Mouse (Mus musculus) midbrain, embryonic 12.5 days (tissue): ENCODE results near the gene Ndufa4l2. TPM values are rescaled to one million over a fixed set of nuclear protein-coding genes. Genes with fewer than 3 reads are reported as not detected.

Source experiments
- ATAC-seq: fragments of 200-750 bp; cut with Nextera tagmentation; 2 replicates; pipeline ENCODE4 v1.8.0; 2017; ENCODE audit warnings: low read depth, moderate TSS enrichment, moderate library complexity; ENCODE audit not compliant: low FRiP score
- H3K27ac ChIP-seq: fragments of 300-500 bp; sonication (generic); replicated peaks from 2 replicates; pipeline ENCODE4 v1.5.1; 2016; ENCODE audit warnings: mild to moderate bottlenecking
- H3K27me3 ChIP-seq: fragments of 300-500 bp; sonication (generic); 2 replicates; pipeline ENCODE4 v1.6.1; 2016; ENCODE audit warnings: mild to moderate bottlenecking
- H3K36me3 ChIP-seq: fragments of 300-500 bp; sonication (generic); 2 replicates; pipeline ENCODE4 v1.6.1; 2016
- H3K4me1 ChIP-seq: fragments of 300-500 bp; sonication (generic); 2 replicates; pipeline ENCODE4 v1.6.1; 2016
- H3K4me2 ChIP-seq: fragments of 300-500 bp; sonication (generic); replicated peaks from 2 replicates; pipeline ENCODE4 v1.6.1; 2016; ENCODE audit warnings: mild to moderate bottlenecking, moderate library complexity
- H3K4me3 ChIP-seq: fragments of 300-500 bp; sonication (generic); 2 replicates; pipeline ENCODE4 v1.5.1; 2016; ENCODE audit warnings: mild to moderate bottlenecking
- H3K9ac ChIP-seq: fragments of 300-500 bp; sonication (generic); replicated peaks from 2 replicates; pipeline ENCODE4 v1.6.1; 2016; ENCODE audit warnings: mild to moderate bottlenecking, moderate library complexity
- H3K9me3 ChIP-seq: fragments of 300-500 bp; sonication (generic); 2 replicates; pipeline ENCODE4 v1.6.1; 2016; ENCODE audit warnings: mild to moderate bottlenecking
- WGBS: fragments of 180-500 bp; shearing (Covaris S2); methylation state at CpG from one replicate; pipeline ENCODE4 v1.1.7; 2016; 5-methylcytosine and 5-hydroxymethylcytosine counted together
- polyA plus RNA-seq: library from polyadenylated mRNA; unstranded; fragments of >200 nt; fragmentation: Nextera tagmentation; extraction: Ambion mirVana; gene quantifications from 2 replicates; pipeline ENCODE4 v1.2.1, GENCODE M21; 2016

The Ndufa4l2 gene
- polyA plus RNA-seq, 1 experiment from 2014 or later, result 7.6 TPM

DNA sequence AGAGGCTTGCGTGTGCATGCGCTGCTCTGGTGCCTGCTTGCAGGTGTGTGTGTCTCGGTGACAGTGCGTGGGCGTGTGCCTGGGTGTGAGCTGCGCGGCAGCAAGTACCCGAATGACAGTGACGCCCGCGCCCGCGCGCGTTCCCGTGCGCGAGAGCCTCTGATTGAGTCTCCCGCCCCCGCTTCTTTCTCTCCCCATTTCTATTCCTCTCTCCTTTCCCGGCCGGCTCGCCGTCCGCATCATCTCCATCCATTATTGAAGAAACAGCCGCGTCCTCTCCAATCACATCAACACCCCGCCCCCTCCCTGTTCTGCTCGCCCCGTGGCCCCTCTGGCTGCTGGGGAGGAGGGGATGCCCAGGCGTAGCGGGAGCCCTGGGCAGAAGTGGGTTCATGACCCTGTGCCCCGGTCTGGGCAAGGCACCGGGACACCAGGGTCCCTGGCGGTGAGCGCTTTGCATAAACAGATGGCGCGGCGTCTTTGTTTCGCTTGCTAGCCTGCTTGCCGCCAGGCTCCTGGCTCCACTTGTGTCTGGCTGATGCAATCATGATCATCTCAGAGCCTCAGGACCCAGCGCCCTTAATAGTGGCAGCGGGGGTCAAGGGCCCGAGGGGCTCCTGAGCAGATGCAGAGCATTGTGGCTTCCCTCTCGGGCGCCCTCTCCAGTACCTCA, 3.0 kb upstream of the Ndufa4l2 start:
- peak overlapping the region; percentile 59 for H3K9ac ChIP-seq
- under 1% methylated on average over 45 of the region's 46 CpGs for WGBS
- H3K27me3 ChIP-seq, result peaks cover 92% of the 10 kb centered on the region
- no peaks in the 10 kb centered on the region for H3K36me3 ChIP-seq
- ATAC-seq, result peak; percentile 3; the same call in 1 of the 2 replicates
- H3K27ac ChIP-seq, result peak overlapping the region; percentile 95
- peak overlapping the region; percentile 88 for H3K4me2 ChIP-seq
- H3K4me3 ChIP-seq, result peak overlapping the region; percentile 49
- H3K9me3 ChIP-seq, result no peaks in the 10 kb centered on the region
- peaks cover 90% of the 10 kb centered on the region for H3K4me1 ChIP-seq

DNA sequence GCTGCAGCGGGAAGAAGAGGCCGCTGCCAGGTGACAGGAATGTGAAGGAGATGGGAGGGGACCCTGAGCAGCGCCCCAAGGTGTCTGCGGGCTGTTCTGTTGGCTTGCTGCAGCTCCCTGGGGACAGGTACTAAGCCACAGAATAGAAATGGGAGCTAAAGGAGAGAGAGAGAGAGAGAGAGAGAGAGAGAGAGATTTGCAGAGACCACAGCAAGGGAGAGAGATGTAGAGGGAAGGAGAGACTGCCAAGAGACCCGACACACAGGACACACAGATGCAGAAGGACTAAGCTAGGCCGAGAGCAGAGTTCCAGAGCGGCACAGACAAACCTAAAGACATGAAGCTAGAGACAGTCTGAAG, 2.5 kb upstream of the Ndufa4l2 start:
- H3K27ac ChIP-seq, result peak overlapping the region; percentile 95
- WGBS, result under 1% methylated on average over 7 of the region's 7 CpGs
- H3K36me3 ChIP-seq, result no peaks in the 10 kb centered on the region
- no peaks in the 10 kb centered on the region for H3K9me3 ChIP-seq
- ATAC-seq, result no peak
- H3K27me3 ChIP-seq, result peaks cover 92% of the 10 kb centered on the region
- H3K4me3 ChIP-seq, result peak overlapping the region; percentile 49
- peaks cover 95% of the 10 kb centered on the region for H3K4me1 ChIP-seq
- peak overlapping the region; percentile 59 for H3K9ac ChIP-seq
- H3K4me2 ChIP-seq, result peak overlapping the region; percentile 88

DNA sequence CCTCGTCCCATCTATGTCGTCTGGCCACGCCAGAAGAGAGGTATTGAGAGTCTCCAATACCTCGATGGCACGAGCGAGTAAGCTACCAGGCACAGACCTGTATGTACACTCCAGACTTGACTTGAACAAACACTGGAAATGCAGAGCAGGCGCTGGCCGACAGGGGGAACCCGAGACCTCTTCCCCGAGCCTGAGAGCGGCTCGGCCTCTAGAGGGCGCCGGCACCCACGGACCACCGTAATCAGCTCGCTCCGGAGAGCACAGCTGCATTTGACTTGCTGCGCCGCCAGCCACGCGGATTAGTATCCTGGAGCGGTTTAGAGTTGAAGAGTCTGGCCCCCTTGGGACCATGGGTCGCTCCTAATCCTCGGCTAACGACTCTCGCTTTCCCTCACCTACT, 2.0 kb upstream of the Ndufa4l2 start:
- peak overlapping the region; percentile 95 for H3K27ac ChIP-seq
- H3K9me3 ChIP-seq, result no peaks in the 10 kb centered on the region
- peak overlapping the region; percentile 59; the same call in 1 of the 2 replicates for H3K9ac ChIP-seq
- H3K4me1 ChIP-seq, result peaks cover 96% of the 10 kb centered on the region
- H3K36me3 ChIP-seq, result peaks cover 4% of the 10 kb centered on the region
- peak; percentile 35 for ATAC-seq
- under 1% methylated on average over 27 of the region's 27 CpGs for WGBS
- peak overlapping the region; percentile 88 for H3K4me2 ChIP-seq
- H3K4me3 ChIP-seq, result peak overlapping the region; percentile 49
- H3K27me3 ChIP-seq, result peaks cover 92% of the 10 kb centered on the region

DNA sequence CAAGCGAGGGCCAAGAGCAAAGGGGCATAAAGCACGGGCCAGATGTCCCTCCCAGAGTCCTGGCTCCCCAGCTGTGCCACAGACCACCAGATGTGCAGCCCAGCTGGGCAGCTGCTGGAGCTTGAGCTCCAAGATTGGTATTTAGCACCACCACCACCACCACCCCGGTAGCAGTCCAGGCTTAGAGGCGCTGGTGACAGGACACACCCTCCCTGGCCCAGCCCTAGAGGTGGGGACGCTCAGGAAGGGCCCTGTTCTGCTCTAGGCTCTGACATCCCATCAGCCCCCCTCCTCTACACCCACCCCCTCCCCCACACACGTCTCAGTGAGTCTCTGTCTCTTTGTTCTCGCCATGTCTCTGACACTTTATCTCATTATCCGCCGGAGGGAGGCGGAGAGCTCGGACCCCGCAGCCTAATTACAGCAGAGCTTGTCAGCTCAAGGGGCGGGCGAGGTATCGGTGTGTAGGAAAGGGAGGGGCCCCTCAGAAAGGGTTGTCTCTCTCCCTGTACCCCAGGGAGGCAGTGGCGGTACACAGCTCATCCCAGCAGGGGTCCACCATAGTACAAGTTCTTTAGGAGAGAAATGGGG, 1.2 kb upstream of the Ndufa4l2 start:
- peak overlapping the region; percentile 19; the same call in 1 of the 2 replicates for H3K4me3 ChIP-seq
- H3K9me3 ChIP-seq, result no peaks in the 10 kb centered on the region
- WGBS, result 0% methylated on average over 16 of the region's 16 CpGs
- peaks cover 92% of the 10 kb centered on the region for H3K27me3 ChIP-seq
- H3K4me2 ChIP-seq, result peak overlapping the region; percentile 88
- H3K4me1 ChIP-seq, result peaks cover 88% of the 10 kb centered on the region
- peak overlapping the region; percentile 95 for H3K27ac ChIP-seq
- H3K9ac ChIP-seq, result peak overlapping the region; percentile 41; the same call in 1 of the 2 replicates
- ATAC-seq, result peak; percentile 41; the same call in 1 of the 2 replicates
- H3K36me3 ChIP-seq, result peaks cover 11% of the 10 kb centered on the region

DNA sequence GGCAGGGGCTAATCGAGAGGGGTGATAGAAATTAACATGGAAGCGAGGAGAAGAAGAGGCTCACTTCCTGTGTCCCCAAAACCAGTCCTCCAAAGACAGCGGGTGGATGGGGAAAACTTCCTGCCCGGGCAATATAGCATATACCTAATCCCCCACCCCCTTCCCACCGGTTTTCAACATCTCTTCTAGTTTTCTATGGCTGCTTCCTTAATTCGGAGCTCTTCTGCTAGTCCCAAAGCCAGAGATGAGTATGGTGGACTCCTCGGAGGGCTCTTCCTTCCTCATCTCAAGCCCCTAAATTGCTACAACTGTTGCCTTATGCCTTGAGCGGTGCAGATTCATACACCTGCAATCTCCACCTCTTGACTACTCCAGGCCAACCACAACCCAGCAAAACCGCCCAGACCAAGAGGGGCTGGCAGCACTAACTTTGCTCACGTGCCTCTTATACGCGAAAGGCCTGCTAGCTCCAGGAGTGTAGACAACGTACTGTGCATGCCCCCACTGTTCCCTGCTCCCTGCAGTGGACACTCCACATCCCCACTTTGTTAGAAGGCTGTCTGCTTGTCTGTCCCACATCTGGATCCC, 562 bp upstream of the Ndufa4l2 start:
- peaks cover 83% of the 10 kb centered on the region for H3K4me1 ChIP-seq
- peaks cover 96% of the 10 kb centered on the region for H3K27me3 ChIP-seq
- ATAC-seq, result no peak
- H3K9me3 ChIP-seq, result no peaks in the 10 kb centered on the region
- H3K4me2 ChIP-seq, result peak overlapping the region; percentile 88
- 12% methylated on average over 13 of the region's 13 CpGs for WGBS
- peak overlapping the region; percentile 41; the same call in 1 of the 2 replicates for H3K9ac ChIP-seq
- peaks cover 16% of the 10 kb centered on the region for H3K36me3 ChIP-seq
- peak overlapping the region; percentile 95 for H3K27ac ChIP-seq
- H3K4me3 ChIP-seq, result peak overlapping the region; percentile 19; the same call in 1 of the 2 replicates

DNA sequence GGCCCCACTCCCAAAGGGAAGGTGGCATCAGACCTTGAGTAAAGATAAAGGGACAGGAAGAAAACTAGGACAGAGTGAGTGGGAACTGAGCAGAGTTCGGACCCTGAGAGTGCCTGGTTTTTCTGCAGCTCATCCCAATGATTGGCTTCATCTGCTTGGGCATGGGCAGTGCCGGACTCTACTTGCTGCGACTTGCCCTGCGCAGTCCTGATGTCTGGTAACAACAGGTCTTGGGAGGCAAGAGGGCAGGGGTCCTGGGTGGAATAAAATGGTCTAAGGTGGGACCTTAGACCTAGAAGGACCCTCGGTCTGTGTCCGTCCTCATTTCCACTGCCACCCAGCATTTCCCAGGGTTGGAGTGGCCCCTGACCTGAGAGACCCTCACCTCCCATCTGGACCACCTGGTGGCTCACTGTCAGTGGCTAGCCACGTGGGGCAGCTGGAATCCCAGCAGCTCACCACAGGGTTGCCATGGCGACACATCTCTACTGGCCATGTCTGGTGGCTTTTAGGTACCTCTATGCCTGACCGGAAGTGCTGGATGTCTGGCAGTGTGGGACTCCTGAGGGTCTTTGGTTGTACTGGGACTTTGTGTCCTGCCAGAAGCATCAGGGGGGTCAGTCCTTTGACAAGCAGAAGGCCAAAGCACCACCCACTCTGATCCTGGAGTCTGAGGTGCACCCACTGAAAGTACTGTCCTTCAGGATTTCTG, 660 bp downstream of the Ndufa4l2 start:
- ATAC-seq, result no peak
- H3K4me2 ChIP-seq, result no peak overlapping the region
- no peak overlapping the region for H3K9ac ChIP-seq
- H3K27ac ChIP-seq, result no peak overlapping the region
- H3K9me3 ChIP-seq, result 0 out of 2 replicates have a peak, but pooled peaks cover 3% of the 10 kb centered on the region
- peaks cover 92% of the 10 kb centered on the region for H3K27me3 ChIP-seq
- no peak overlapping the region for H3K4me3 ChIP-seq
- peaks cover 71% of the 10 kb centered on the region for H3K4me1 ChIP-seq
- WGBS, result 20% methylated on average over 9 of the region's 9 CpGs
- peaks cover 25% of the 10 kb centered on the region for H3K36me3 ChIP-seq

DNA sequence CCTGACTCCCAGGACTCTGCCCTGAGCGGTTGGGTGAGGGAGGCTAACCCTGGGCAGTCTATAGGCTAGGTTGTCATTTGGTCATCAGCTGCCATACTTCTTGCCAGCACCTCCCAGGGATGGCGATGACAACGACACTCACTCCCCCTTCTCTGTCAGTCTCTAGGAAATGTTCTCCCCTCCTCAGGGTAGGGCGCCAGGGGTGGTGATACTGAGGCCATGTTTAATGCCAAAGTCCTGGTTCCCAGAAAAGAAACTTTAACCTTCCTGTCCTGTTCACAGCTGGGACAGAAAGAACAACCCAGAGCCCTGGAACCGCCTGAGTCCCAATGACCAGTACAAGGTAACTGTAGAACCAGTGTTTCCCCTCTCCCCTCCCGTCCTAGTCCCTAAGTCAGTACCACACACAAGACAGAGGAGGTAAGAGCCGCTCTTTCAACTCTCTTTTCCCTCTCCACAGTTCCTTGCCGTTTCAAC, 1.3 kb downstream of the Ndufa4l2 start:
- peaks cover 25% of the 10 kb centered on the region for H3K36me3 ChIP-seq
- H3K4me2 ChIP-seq, result peak overlapping the region; percentile 42
- no peak overlapping the region for H3K4me3 ChIP-seq
- no peak overlapping the region; the same call in 1 of the 2 replicates for H3K9ac ChIP-seq
- peaks cover 69% of the 10 kb centered on the region for H3K4me1 ChIP-seq
- 0 out of 2 replicates have a peak overlapping the region, but pooled peaks have one; percentile 17 for H3K27ac ChIP-seq
- 0 out of 2 replicates have a peak, but pooled peaks cover 3% of the 10 kb centered on the region for H3K9me3 ChIP-seq
- 17% methylated on average over 8 of the region's 8 CpGs for WGBS
- peaks cover 88% of the 10 kb centered on the region for H3K27me3 ChIP-seq
- ATAC-seq, result no peak

DNA sequence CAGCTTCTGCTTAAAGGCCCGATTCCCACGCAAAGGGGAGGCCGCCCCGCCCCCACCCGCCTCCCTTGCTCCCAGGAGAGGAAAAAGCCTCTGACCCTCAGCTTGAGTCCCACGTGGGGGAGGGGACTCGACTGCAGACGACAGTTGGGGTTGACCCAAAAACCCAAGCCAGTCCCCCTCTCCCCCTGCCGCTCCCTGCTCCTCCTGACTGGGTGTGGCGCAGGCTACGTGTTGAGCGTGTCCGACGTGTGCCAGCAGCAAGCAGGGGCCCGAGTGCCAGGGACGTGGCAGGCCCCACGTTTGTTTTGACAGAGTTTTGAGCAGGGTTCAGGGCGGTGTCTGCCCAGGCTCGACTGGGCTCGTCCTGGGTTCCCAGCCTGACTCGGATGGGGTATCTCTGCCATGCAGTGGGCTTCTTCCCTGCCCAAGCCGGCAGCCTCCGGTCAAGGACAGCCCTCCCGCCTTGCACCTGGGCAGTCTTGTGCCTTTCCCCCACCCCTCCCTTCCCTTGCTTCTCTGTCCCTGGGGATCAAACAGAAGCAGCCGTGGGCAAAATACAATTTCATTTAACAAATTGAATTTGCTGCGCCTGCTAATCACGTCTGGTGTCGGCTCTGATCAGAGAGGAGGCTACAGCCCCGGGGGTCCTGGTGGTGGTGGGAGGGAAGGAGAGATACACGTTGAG, 2.0 kb downstream of the Ndufa4l2 start:
- H3K27ac ChIP-seq, result 0 out of 2 replicates have a peak overlapping the region, but pooled peaks have one; percentile 17
- peak overlapping the region; percentile 21; the same call in 1 of the 2 replicates for H3K9ac ChIP-seq

DNA sequence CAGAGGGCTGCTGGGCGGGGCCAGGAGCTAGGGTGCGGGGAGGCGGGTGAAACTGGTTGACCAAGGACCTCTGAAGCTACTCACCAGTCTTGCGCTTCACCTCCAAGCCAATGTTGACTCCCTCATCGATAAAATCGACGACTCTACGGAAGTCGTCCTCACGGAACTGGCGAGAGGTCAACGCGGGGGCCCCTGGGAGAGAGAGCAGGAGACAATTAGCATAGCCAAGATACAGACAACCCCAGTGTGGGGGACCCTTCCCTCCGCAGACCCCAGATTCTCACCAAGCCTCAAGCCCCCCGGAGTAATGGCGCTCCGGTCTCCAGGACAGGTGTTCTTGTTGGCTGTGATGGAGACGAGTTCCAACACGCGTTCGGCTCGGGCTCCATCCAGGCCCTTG, 3.2 kb downstream of the Ndufa4l2 start:
- peaks cover 61% of the 10 kb centered on the region for H3K4me1 ChIP-seq
- no peak overlapping the region for H3K9ac ChIP-seq
- H3K9me3 ChIP-seq, result 0 out of 2 replicates have a peak, but pooled peaks cover 3% of the 10 kb centered on the region
- peaks cover 74% of the 10 kb centered on the region for H3K27me3 ChIP-seq
- no peak overlapping the region for H3K4me3 ChIP-seq
- ATAC-seq, result no peak
- H3K36me3 ChIP-seq, result peaks cover 25% of the 10 kb centered on the region
- no peak overlapping the region for H3K27ac ChIP-seq
- WGBS, result 92% methylated on average over 22 of the region's 22 CpGs
- H3K4me2 ChIP-seq, result no peak overlapping the region

More for the DNA sequence above, 2.0 kb downstream of the Ndufa4l2 start:
- Histone ChIP-seq H3K4me1 (peaks cover 69% of the 10 kb centered on the region), H3K27me3 (peaks cover 81% of the 10 kb centered on the region), H3K4me2 (peak overlapping the region; percentile 42), H3K36me3 (peaks cover 25% of the 10 kb centered on the region), H3K9me3 (0 out of 2 replicates have a peak, but pooled peaks cover 3% of the 10 kb centered on the region), H3K4me3 (0 out of 2 replicates have a peak overlapping the region, but pooled peaks have one; percentile 7)
- 6% methylated on average over 30 of the region's 30 CpGs for WGBS
- ATAC-seq, result no peak

DNA sequence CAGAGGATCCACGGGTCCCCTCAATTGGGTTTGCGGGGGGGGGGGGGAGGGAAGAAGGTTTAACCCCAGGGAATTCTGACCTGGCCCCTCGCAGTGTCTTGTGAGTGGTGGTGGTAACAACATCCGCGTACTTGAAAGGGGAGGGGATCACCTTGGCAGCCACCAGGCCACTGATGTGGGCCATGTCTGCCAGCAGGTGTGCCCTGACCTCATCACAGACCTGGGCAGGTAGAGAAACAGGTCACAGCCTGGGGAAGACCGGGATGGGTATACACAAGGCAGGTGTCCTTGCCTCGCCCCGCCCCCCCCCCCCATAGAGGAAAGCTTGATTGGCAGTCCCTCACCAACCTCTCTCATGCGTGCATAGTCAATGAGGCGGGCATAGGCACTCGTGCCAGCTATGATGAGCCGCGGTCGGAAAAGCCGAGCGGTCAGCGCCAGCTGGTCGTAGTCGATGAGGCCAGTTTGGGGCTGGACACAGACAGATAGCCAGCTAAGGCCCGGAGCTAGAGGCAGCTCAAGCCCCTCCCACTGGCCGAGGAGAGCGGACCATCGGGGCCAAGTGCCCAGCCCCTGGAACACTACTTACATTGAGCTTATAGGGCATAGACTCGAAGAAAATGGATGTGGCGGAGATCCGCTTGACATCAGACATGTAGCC, 4.4 kb downstream of the Ndufa4l2 start:
- Histone ChIP-seq H3K9me3 (0 out of 2 replicates have a peak, but pooled peaks cover 3% of the 10 kb centered on the region), H3K4me1 (peaks cover 51% of the 10 kb centered on the region), H3K9ac (no peak overlapping the region), H3K4me3 (no peak overlapping the region), H3K27me3 (peaks cover 75% of the 10 kb centered on the region), H3K36me3 (peaks cover 25% of the 10 kb centered on the region), H3K4me2 (no peak overlapping the region), H3K27ac (no peak overlapping the region)
- WGBS, result 95% methylated on average over 26 of the region's 26 CpGs
- ATAC-seq, result no peak
